Mouse (Mus musculus) thymus, postnatal 14 days (tissue): ENCODE data around the gene Vapa.
A peak's percentile ranks its signal among the peaks of the same experiment; 100 is the strongest.
"Not testable (repeated sequence)": the region's sequence is repeated elsewhere in the genome, so short reads cannot be mapped to it uniquely, and the experiment has no call there.

Experiments
- DNase-seq: peaks from one replicate; pipeline ENCODE4 v3.0.0; 2021

Gene Vapa

DNA sequence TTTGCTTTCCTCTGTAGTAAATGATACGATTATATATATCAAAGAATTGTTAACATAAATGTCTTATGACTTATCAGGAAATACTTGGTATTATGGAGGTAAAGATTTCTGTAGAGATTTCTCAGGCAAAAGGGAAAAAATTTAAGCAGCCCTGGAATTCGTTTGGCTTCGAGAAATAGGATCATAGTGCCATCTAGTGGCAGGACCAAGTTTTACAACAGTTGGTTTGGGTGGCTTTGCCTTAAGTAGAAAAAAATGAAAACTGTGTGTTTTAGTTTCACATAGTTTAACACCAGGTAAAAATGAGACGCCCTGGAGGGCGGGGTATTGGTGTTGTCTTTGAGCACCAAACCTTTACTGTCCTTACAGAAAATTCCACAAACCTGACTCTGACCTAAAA, 50.6 kb downstream of the Vapa start:
- peak; percentile 44 for DNase-seq

DNA sequence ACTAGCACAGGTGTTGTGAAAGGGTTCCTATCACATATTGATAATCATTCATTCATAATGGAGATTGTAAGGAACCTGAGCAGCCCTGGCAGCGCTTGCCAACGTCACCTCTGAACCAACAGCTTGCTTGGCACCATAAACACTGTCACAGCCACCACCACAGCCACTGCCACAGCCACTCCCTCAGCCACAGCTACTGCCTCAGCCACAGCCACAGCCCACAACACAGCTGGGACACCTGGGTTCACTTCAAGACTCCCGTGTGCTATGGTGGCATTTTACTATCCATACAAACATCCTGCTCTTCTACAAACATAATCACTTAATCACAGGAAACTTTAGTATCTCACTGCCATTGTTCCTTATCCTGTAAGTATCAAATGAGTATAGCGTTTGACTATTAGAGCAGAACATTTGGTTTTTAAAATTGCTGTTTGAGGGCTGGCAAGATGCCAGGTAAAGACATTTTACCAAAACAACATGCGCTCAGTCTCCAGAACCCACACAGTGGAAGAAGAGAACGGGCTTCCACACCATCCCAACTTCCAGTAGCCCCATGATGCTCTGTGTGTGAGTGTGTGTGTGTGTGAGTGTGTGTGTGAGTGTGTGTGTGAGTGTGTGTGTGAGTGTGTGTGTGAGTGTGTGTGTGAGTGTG, 51.9 kb downstream of the Vapa start:
- no peak for DNase-seq

DNA sequence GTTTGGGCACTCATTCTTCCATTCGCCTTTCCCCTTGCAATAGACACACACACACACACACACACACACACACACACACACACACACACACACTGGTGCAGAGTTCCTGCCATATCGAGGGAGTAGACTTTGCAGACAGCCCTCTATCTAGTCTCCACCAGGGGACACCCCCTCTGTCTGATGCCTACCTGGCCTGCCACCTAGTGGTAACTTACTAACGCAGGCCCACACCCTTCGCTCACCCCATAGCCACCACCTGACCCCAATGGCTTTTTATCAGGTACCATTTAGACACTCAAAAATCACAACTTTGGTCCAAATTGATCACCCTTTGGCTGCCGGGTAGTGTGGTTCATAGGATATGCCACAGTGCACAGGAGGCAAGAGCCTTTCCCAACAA, 54.1 kb downstream of the Vapa start:
- peak; percentile 63 for DNase-seq

DNA sequence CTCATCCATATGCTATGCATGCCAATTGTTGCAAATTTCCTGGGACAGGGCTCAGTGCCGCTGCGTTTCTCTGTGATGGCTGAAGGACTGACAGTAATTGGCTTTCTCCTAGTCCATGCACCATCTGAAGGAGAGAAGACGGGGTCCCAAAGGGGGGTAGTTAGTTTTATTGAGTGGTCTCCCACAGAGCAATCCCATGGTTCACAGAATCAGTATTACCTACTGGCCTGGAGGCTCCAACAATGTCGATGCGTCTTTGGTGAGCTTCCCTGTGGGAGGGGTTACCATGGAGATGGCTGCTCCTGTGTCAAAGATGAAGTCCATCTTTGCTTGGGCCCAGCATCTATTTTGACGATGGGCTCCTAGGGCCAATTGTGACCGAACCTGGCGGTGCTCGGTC, 54.6 kb downstream of the Vapa start:
- DNase-seq = no peak

DNA sequence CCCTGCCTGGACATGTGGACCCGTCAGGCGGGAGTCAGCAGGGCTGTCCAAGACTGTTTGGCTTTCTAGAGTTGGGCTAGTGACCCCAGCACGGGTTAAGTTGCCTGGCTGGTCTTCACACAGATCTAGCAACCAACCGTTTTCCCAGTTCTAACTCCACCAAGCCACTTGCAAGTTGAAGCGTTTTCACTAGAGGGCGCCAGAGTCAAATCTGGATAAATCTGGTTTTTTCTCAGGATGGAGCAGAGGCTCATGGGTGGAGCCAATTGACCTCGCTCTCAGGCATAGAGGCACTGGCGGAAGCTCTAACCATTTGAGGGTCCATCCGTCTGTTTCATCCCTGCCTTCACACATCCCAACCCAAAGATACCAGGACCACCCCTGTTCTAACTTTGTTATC, 55.1 kb downstream of the Vapa start:
- peak; percentile 51 for DNase-seq

DNA sequence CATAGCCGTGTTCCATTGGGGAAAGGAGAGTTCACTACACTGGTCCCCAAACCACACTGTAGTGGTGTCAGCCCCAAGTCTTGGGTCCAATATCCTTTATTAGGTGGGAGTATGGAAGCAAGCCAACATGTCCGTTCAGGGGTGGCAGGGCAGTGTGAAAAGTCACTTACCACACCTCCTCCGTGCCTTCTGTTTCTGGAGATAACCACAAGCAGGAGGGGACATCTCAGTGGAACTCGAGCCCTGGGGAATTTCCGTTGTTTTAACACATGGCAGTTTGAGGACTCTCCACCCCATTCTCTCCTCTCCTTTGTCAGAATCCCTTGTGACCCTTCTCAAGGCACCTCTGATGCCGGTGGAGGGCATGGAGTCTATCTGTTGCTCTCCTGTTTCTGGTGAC, 56.1 kb downstream of the Vapa start:
- no peak for DNase-seq

DNA sequence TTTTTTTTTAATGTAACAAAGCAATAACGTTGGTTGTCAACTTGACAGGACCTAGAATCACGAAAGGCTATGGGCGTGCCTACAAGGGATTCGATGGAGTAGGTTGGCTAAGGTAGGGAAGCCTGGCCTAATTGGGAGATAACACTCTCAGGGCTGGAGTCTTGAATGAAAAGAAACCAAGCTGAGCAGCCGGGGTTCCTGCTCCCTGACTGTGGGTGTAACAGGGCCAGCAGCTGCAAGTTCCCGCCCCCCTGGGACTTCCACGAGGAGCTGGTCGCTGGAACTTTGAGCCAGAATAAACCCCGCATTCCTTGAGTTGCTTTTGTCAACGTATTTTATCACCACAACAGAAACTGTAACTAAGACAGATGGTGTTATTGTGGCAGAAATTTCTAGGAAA, 56.6 kb downstream of the Vapa start:
- DNase-seq = no peak

DNA sequence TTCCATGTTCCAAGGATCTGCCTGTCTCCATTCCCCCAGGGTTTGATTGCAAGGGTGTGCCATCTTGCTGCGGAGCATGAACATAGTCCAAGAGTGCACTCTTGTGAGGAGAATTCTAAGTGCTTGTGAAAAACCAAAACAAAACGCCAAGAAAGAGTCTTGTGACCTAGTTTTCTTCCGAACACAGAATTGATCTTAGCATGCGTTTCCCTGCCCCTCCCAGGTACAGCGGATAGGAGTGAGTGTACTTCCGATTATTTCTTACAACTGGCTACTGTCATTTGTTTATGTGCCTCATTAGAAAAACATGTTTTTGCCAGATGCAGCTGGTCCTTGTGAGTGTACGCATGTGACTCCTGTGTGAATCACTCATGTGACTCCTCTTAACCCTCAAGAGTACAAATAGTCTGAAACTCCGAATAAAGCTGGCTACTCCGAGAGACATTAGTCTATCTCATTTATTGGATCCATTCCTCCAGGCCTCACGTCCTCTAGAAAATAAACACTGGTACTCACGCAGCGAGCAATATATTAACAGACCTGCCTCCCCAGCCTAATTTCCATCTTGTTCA, 60.8 kb downstream of the Vapa start:
- DNase-seq = no peak

DNA sequence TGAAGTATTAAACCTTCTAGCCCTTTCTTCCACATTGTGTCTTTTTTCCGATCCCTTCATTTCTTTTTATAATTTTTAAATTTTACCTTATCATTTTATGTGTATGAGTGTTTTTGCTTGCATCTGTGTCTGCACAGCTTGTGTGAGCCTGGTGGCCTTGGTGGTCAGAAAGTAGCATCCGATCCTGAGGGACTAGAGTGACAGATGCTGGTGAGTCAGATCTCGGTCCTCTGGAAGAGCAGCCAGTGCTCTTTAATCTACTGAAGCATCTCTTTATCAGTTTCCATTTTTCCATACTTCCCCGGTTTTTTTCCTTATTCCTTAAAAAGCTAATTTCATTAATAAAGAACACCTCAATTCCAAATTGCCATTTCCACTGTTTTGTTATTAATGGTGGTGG, 63.0 kb downstream of the Vapa start:
- DNase-seq = no peak

DNA sequence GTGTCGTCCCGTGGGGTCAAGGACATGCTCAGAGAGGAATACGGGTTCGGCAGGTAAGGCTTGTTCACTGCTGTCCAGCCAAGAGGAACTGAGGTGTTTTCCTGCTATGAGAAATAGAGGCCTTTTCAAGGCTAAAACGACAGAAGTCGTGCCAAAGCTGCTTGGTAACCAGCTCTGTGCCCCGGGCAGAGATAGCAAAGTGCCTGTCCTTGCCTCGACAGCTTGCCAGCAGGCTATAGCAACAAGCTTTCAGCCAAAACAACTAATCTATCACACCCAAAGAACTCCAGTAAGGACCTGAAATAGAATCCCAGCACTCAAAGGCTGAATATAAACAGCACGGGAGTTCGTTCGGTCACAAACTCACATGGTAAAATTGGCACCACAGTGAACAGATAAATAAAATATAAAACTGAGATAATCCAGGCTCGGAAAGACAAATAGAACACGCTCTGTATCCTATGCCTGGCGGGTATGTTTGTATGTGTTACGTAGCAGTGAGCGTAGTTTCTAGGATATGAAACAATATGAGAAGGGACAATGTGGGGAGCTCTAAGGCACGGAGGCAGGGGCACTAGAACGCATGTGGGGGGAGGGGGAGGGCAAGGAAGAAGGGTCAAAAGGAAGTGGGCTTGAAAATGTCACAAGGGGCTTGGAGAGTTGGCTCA, 64.5 kb downstream of the Vapa start:
- no peak for DNase-seq

DNA sequence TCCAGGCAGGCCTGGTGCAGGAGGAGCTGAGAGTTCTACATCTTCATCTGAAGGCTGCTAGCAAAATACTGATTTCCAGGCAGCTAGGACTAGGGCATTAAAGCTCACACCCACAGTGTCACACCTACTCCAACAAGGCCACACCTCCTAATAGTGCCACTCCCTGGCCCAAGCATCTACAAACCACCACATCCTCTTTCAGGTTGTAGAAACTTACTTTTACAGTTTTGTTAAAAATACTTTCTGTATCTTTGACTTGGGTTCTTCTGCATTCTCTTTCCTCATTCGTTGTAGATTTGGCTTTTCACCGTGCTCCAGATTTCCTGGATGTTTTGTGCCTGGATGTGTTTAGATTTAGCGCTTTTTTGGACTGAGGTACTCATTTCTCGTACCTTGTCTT, 67.1 kb downstream of the Vapa start:
- DNase-seq = not testable (repeated sequence)

DNA sequence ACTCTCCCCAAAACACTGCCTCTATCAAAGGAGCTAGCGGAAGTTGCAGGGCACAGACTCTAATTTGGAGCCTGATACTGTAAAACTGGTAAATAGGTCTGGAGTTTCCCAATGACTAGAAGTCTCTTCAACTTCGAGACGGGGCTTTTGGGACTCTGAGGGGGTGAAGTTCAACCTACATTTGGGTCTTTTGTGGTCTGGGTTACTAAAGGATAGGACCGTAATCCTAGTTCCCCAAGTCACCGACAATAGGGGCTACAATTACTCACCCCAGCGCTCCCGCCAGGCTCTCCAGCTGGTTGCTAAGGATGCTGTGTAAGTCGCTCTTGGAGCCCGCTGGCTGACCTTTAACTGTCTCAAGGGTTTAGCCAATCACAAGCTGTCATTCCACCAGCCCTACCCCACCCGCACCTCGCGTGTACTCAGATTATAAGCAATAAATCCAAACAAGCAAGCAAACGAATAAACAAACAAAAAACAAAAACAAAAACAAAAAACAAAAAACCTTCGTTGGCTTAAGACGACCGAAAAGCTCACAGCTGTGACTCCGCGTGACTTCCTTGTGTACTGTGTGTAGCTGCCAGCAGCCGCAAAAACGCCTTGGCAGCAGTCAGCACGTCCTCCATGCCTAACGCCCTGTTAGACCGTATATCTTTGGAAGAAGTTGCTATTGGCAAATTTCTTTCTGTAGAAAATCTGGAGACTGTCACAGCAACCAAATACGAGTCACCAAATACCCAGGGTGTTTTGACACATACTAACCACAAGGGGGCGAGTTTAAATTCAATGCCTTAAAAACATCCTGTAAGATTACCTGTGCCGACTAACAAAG, 72.7 kb downstream of the Vapa start, which contains the start of gene Tmem232:
Tmem232 (minus strand) TSS at position 342 of the 832 bp plus-strand sequence.
- no peak for DNase-seq

DNA sequence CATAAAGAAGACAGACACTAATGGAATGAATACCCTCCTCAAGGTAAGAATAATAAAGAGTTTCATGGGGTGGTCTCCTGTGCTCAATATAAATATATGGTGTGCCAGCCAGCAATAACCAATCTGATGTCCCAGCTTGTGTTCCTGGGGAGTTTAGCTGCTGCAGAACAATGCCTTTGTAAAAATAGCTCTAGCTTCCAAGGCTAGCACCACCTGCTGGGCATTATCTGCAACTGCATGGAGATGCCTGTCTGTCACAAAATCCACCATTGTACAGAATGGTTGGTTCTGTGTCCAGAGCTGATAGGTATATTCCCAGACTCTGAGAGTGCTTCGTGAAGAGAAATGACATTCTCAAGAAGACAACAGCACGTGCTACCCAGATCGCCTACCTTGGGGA, 77.2 kb downstream of the Vapa start:
- DNase-seq = peak; percentile 45

DNA sequence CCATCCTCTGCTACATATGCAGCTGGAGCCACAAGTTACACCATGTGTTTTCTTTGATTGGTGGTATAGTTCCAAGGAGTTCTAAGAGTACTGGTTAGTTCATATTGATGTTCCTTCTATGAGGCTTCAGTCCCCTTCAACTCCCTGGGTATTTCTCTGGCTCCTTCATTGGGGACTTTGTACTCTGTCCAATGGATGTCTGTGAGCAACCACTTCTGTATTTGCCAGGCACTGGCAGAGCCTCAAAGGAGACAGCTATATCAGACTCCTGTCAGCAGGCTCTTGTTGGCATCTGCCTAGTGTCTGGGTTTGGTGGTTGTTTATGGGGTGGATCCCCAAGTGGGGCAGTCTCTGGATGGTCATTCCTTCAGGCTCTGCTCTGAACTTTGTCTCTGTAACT, 81.0 kb downstream of the Vapa start:
- not testable (repeated sequence) for DNase-seq
